Mouse (Mus musculus) urinary bladder, postnatal 14 days (tissue): ENCODE data around the gene Spryd3.
A peak's percentile ranks its signal among the peaks of the same experiment; 100 is the strongest.

Source experiments
- DNase-seq: peaks from one replicate; pipeline ENCODE4 v3.0.0; 2021; ENCODE audit warnings: low spot score

Gene Spryd3

GRCm38 (mm10) chr15:102112827-102113226 lies 23.2 kb downstream of the Spryd3 start:
- no peak for DNase-seq

- no peak for DNase-seq
Observed at GRCm38 (mm10) chr15:102112181-102112580, 23.9 kb downstream of the Spryd3 start.

- no peak for DNase-seq
Observed at GRCm38 (mm10) chr15:102111495-102111829, 24.6 kb downstream of the Spryd3 start.

DNA sequence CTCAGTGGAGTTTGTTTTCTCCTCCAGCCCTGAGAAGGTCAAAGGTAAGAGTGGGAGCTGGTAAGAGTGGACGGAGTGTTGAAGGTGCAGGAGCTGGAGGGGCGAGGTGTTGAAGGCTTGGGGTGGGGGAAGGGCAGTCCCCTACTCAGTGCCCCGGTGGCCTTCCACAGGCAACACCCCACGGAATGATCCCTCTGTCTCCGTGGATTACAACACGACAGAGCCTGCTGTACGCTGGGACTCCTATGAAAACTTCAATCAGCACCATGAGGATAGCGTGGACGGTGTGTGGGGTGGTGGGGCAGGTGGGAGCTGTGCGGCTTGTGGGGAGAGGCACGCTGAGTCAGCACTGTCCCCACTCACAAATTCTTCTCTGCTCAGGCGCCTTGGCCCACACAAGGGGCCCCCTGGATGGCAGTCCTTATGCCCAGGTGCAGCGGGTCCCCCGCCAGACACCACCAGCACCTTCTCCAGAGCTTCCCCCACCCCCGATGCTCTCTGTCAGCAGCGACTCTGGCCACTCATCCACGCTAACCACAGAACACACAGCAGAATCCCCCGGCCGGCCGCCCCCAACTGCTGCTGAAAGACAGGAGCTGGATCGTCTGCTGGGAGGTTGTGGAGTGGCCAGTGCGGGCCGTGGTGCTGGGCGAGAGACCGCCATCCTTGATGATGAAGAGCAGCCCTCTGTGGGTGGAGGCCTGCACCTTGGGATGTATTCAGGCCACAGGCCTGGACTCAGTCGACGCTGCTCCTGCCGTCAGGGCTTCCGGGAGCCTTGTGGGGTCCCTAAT lies 25.1 kb downstream of the Spryd3 start:
- DNase-seq, result no peak

GRCm38 (mm10) chr15:102110271-102110670 lies 25.8 kb downstream of the Spryd3 start:
- no peak for DNase-seq

- DNase-seq, result peak; percentile 81
Observed at GRCm38 (mm10) chr15:102108651-102109525, 27.1 kb downstream of the Spryd3 start.

- DNase-seq, result peak; percentile 78
Observed at GRCm38 (mm10) chr15:102107689-102108573, 28.1 kb downstream of the Spryd3 start.

DNA sequence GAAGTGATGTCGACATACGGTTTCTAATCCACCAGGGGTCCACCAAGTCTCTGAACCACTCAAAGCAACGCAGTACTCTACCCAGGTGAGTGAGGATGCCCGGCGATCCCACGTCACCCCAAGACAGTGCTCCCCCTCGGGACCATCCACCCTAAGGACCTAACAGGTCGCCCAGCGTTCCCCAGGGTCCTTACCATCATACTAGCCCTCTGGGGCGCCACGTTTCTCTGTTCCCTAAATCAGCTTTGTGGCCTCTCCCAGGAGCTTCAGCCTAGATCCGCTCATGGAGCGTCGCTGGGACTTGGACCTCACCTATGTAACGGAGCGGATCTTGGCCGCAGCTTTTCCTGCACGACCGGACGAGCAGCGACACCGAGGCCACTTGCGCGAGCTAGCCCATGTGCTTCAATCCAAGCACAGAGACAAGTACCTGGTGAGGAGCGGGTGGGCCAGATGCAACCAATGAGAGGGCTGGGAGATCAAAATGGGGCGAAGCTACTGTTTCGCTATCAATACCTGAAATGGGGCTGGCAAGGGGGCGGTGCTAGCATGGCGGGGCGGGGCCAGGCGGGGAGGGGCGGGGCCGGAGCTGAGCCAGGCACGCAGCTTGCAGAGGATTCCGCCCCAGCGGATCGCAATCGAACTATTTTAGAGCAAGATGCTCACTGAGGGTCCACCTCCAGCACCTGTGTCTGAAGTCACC lies 29.1 kb downstream of the Spryd3 start:
- DNase-seq, result peak; percentile 46

DNA sequence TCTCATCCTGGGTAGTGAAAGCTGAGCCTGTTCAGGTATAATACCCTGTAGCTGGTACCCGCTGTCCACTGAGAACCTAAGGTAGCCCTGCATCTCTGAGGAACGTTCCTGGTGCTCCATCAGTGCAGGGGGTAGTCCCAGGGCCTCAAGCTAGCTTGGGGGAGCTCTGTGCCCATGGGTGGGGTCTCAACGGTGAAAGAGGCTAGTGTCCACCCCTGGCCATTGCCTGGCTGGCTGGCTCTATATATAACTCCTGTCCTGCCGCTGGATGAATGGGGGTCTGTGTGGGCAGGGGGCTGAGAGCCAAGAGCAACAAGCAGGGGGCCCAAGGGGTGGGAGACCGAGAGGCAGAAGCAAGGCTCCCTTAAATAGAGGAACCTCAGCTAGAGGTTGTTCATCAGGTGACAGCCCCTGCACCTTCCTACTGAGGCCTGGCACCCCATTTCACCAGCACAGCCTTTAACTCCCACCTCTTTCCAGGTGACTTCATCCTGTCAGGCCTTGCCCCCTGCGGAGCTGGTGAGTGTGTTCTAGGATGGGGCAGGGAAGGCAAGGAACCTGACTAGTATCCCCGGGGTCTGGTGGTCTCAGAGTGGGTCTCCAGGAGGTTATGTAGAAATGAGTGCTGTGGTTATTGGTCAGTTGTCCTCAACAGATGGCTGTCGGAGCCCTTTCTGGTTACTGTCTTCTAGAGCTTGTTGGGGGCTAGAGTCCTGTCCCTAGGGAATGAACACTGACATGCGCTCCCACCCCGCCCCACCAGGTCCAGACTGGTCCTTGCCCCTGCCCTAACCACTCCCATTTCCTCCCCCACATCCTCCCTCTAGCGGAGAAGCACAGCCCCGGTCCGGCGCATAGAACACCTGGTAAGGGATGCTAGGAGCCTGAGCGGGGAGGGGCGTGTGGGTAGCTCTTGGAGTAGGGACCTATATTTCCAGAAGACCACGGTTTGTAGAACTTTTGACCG lies 30.0 kb downstream of the Spryd3 start:
- peak; percentile 44 for DNase-seq

DNA sequence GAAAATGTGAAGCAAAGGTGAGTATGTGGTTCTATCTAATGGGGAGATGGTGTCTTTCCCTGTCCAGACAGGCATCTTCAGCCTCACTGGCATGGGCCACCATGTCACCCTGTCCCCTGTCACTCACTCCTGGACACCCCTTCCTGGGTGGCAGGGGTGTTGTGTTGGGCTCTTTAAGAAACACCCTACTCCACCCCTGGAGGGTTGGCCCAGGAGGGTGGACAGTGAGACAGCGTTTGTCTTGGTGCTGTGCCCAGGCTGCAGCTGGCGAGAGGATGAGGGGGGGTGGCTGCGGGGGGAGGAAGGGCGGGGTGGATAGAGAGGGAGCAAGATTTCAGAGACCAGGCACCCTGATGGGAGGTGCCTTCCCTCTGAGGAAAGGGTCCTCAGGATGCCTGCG lies 30.7 kb downstream of the Spryd3 start:
- peak; percentile 82 for DNase-seq

DNA sequence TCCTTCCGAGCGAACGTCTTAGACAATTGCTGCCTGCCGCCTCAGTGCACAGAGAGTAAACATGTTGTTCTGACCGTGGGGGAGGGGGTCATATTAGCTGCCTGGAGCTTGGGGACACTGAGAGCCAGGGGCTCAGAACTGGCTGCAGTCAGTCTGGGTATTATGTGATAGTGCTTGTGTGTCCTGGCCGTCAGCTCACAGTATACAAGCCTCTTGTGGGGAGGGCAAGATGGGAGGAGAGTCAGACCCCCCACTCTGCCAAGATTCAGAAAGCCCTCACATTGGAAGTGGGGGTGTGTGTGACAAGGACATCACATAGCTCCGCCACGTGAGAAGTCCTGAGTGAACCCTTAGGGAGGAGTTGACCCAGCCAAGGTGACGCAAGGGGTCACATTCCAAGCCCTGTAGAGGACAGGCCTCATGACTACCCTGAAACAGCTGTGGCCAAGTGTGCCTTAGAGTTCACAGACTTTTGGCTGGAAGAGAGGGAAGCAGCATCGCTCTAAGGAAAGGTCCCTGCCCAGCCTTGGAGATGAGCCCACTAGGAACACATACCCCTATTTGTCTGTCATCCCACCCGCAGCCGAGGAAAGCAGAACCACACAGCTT lies 32.0 kb downstream of the Spryd3 start:
- DNase-seq, result peak; percentile 75

DNA sequence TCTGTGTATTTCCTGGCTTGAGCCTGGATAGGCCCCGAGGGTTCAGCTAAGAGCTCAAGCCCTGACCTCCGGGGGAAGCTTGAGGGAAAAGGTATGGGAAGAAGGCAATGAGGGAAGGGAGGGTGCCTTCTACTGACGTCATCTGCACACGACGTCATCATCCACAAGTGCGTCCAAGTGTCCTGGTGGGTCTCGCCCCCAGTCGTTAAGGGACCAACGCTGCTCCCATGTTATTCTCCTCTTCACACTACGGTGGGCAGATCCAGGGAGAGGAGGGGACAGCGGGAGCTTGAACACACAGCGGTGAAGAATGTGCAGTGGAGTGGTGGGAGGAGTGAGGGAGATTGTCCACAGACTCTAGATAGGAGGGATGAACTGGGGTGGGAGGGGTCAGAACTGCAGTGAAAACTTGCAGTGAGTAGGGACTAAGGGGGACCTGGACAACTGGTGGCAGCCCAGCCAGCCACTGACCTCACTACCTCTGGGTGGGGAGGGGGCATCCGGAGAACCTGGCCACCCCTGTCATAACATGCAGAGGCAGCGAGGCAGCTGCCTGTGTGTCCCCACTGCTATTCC lies 32.6 kb downstream of the Spryd3 start:
- DNase-seq, result peak; percentile 56

DNA sequence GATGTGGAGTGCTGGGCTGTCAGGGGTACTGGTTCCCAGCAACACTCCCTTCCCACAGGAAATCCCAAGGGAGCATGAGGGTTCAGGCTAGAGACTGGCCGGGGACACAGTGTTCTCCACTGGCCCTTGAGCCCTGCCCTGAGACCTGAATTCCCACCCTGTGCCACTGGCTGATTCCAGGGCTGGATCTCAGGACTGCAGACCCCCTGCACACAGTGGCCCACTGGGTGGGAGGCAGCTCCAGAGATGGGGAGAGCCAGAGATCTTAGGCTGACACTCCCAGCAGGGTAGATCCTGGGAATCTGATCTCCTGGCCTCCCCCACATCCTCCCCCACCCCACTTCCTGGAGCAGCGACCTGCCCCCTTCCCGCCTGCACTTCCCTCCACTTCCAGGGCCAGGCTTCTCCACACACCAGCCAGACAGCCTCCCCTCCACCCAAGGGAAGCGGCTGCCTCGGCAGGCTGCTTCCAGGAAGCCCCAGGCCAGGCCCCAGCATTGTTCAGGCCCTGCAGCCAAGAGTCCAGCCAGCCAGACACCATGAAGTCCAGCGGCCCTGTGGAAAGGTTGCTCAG lies 33.4 kb downstream of the Spryd3 start:
- peak; percentile 55 for DNase-seq

GRCm38 (mm10) chr15:102101672-102102541 lies 34.1 kb downstream of the Spryd3 start:
- DNase-seq, result peak; percentile 51

- peak; percentile 41 for DNase-seq
Observed at GRCm38 (mm10) chr15:102100996-102101671, 34.9 kb downstream of the Spryd3 start.

GRCm38 (mm10) chr15:102100161-102100981 lies 35.7 kb downstream of the Spryd3 start, which contains the start of gene Tns2:
Gene Tns2 (plus strand): TSS chr15:102100413.
- peak; percentile 91 for DNase-seq

DNA sequence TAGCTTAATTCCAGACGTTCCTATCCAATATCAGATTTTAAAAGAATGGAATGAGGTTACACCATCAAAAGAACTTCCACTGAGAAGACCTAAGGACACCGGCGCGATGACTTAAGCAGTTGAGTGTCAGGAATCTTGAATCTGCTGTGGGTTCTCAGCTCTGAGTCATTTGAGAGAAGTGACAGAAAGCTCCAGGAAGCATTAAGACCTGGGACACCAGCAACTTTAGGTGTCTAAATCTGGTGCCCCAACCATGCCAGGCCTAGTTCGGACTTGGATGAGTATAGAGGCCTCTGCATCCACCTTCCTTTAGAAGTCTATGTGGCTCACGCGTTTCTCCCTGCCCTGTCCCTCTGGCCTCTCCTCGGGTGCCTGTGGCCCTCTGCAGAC lies 36.3 kb downstream of the Spryd3 start:
- no peak for DNase-seq
